Mouse (Mus musculus) left cerebral cortex, adult 11 months (tissue): ENCODE measurements around the gene Wap.

Experiments used
- DNase-seq: peaks from one replicate; pipeline ENCODE4 v3.0.0; 2022; ENCODE audit warnings: low spot score

The Wap gene

DNA sequence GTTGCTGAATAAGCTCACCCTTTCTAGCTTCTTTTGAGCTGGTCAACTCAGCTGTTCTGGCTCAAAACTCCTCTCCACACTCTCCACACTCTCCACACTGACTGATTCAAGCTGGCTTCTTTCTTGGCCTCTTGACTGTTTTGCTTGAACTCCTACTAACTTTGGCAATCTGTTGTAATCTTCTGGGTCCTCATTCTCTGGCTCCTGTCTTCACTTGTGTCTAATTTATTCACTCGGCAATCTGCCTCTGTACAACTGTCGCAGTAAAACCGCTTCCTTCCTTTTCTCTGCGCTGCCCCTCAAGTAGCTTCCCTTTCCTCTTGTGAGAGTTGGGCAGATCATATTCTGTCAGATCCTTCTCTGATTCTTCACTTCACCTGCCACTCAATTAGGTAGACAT, 10.7 kb downstream of the Wap start:
- DNase-seq, result no peak

DNA sequence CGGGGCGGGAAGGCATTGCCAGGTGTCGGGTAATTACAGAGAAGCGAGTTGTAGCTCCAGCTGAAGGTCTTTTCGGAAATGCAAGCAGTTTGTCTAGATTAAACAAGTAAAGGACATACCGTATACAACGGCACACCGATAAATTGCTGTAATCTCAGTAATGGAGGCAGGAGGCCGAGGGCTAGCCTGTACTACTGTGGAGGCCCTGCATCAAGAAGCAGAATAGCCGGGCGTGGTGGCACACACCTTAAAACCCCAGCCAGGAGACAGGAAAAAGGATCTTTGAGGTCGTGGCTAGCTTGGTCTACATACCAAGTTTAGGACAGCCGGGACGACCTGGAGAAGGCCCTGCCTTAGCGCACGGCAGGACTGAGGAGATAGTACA, 12.1 kb downstream of the Wap start:
- no peak for DNase-seq

DNA sequence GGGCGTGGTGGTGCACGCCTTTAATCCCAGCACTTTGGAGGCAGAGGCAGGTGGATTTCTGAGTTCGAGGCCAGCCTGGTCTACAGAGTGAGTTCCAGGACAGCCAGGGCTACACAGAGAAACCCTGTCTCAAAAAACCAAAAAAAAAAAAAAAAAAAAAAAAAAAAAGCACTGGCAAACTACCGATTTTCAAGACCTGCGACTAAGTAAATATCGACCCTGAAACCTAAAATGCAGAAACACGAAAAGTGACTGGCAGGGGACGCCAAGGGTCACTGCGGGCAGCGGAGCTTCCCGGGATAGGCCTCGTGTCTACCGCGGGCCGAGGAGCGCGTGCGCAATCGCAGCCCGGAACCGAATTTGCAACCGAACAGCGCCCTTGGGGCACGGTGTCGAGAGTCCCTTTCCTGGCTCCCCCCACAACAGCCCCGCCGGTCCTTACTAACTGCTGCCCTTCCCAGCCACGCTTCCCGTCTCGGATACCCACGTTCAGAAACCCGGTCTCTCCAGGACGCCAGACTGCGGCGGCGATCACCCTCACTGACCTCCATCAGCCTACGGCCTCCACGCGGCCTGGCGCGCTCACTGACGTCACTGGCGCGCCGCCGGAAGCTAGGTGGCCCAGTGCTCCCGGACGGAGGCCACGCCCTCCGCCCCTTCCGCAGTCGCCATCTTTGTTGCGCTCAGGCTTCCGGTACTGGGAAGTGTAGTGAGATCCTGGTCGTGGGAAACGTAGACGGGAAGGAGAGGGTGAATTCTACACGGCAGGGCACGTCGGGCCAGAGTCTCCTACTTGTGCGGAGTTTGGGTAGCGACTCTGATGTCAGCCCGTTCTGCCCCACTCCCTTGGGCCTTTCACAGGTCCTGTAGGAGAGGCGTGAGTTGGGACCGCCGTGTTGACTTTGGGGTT, 12.7 kb downstream of the Wap start, which contains the start of gene Tbrg4:
Gene Tbrg4, minus strand, starts transcription at position 590 of the 910 bp plus-strand sequence.
- DNase-seq, result peak; percentile 87

DNA sequence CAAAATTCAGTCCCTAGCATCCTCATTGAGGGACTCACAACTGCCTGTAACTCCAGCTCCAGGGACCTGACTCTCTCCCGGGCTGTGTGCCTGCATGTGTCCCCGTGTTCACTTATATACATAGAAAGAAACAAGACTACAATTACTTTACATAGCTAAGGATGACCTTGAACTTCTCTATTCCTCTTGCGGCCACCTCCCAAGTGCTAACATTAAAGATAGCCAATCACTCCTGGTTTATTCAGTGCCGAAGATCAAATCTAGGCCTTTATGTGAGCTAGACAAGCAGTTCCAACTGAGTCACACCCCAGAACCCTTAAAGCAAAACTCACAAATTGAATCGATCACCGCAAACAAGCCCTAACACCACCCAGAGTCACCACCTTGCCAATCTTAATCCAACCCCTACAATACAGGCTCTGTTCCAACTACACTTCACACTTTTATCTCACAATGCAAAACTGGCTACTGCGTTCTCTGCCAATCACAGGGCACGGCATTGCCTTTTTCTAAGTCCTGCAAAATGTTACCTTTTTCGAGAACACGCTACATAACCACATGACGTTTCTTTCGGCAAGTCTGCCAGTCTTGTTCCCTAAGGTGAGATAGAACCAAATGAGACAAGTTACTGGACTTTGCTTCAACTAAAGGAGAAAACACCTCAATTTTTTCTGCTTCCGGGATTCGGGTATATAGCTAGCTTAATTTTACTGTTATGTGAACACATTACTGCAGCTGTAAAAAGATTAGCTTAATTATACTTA, 13.6 kb downstream of the Wap start:
- no peak for DNase-seq

DNA sequence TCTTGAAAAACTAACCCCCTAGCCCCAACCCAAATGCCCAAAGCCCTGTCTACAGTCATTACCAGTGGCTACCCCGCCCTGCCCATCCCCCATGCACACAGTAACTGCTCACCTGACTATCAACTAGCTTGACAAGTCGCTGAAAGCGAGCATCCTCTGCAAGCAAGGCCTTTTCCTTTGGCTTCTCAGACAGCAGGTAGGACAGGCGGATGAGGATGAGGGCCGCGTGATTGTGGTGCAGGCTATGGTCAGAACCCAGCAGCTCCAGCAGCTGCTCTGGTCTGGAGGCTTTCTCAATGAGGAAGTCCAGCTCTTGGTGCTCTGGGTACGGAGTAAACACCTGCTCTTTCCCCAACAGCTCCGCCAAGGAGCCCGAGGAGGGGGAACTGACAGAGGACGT, 14.7 kb downstream of the Wap start:
- no peak for DNase-seq

DNA sequence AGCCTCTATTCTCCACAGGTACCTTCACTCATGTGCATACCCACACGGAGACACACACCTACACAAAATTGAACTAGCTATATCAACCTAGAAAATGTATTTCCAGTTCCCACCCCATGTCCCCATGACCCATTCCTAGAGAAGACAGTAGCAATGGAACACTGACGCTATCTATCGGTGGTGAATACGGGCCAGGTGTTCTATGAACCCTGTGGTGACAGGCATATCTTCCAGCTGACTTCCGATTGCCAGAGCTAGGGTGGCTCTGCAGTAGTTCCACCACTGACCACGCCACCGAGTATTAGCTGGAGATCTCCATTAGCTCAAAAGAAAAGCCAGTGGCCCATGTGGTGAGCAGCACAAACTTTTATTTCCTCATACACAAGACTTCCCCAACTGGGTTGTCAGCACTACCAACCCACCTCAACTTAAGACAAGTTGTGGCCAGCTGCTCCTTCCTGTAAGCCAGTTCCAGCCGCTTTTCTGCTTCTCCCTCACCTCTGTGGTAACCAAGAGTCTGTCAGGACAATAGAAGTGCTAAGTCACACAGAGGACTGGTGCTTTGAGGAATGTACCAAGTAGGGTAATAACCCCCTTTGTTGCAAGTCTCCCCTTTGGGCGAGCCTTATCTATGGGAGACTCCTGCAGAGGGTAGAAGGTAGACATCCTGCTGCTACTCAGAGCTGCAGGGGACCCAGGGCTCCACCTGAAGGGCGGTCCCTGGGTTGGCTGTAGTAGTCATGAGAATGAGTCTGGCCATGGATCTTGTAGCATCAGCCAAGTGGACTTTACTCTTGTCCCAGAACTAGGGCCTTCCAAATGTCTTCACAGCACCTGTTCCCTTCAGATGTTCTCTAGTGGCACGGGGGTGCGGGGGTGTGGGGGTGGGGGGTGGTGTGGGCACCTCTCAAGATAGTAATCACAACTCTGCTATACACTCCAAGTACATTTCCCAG, 22.9 kb downstream of the Wap start:
- DNase-seq, result no peak

DNA sequence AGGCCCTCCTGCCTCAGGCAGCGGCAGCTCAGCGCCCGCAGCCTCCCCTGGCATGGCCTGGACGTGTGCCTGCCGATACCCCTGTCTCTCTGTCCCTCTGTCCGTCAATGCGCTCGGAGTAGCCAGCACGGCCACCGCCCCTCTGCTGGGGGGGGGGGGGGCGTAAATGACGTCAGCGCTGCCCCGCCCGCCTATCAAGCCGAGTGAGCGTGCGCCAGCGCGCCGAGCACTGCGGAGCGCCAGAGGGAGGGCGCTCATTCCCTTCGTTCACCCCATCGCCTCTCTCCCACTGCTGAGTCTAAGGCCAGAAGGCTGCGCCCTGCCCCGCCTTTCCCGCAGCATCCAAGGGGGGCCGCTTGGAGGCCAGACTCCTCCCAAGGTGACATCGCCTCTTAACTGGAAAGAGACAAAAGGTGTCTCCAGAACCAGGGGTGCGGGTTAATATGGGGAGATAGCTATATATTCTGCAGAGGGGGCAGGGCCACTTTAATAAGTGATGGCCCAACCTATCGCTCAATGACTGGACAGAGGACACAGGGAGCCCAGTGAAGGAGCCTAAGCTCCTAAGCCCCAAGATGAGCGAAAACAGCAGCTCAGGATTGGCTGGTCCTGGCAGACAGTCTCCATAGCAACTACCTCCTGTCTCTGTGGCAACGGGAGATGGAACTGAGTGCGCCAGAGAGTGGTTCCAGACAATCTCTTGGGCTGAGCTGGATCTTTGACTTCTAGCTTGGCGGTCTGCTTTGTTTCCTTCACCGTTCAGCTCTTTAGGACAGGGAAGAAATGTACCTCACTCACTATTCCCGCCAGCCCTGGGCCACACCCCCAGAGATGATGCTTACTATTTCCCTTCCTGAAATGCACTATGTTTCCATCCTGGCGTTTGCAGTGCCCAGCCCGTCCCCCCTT, 32.7 kb downstream of the Wap start, which contains the start of gene Nacad:
Gene Nacad, minus strand, starts transcription at position 563 of the 909 bp plus-strand sequence.
- peak; percentile 84 for DNase-seq

DNA sequence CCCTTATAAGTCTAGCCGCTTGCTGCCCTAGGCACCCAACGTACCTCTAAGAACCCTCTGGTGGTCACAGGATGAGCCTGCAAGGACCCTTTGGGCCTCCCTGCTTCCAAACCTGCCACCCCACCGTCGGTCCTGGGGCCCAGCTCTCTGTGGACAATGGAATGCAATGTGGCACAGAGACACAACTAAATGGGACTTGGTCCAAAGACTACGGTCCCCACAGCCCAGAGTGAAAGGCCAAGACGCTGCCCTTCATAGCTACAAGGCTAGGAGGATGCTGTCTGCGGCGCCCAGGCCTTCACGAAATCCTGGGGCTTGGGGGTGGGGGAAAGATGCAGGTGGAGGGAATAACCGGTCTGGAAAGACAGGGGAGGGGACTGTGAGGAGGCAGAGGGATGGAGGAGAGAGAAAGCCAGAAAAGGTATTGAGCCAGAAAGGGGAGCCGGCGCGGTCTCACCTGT, 33.4 kb downstream of the Wap start:
- DNase-seq, result no peak

DNA sequence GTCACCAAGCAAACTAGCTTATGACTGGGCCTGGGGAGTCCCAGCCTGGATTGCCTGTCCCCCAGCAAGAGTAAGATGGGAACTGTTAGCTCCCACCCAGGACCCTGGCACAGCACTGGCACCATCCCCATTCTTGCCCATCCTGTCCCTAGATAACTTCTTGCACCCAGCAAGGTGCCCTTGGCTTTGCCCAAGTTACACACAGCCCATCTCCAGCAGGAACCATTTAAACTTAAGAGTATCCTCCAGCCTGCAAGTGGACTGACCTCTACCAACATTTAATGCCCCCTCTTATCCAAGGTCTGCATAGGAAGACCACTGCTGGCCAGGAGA, 33.9 kb downstream of the Wap start:
- DNase-seq, result no peak

DNA sequence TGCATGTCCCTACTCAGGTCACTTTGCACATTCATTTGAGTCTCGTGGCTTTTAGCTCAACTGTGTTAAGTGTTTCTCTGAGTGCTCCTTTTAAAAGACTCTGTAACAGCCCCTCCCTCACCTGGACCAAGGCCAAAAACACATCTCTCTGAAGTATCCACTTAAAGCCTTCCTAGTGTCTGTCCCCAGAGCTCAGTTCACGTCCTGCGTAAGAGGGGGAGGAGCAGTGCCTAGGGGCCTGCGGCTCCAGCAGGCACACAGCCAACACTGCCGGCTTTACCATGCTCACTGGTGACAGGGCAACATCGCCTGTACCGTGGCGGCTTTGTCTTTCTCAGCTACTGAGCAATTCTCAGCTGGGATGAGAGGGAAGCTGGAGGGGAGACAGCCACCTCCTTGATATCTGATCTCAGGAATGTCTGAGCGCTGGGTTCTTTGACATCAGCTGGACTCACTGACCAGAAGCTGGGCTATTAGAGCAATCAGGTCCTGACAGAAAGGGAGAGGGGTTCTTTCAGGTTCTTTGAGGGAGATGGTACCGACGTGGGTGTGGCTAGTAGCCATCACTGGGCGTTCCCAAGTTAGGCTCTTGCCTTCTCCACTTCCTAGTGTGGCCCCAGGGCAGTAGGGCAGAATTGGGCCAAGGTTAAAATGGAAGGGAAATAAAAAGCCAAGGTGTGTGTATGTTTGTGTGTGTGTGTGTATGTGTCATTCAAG, 34.4 kb downstream of the Wap start:
- no peak for DNase-seq

DNA sequence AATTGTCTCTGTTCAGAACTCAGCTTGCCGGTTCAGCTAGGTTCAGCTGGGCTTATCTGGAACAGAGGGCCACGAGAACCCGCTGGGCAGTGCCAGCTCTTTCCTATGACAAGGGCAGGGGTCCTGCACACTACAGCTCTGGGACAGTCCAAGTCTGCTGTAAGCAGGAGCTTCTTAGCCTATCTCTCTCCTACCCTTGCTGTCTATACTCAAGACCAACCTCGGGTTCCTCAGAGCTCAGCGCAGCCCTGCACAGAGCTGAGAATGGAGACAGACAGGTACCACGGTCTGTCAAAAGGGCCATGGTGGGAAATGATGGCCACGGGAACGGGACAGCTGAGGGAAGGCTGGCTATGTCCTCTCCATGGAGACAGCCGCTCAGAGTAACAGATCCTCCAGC, 35.2 kb downstream of the Wap start:
- DNase-seq, result no peak

DNA sequence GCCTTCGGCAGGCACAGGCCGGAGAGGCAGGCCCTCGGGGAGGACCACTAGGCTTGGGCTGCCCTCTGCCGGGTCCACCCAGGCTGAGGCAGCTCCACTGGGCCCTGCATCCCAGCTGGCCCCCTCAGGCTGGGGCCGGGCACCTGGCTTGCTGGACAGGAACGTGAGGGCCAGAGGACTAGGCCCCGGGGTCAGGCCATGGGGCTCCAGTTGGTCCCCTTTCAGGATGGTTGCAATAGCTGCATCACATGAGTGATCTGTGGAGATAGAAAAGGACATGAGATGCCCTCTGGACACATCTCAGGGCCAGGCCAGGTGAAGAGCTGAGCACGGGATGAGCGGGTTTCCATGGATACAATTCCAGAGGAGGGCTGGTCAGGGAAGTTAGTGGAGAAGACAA, 35.8 kb downstream of the Wap start:
- no peak for DNase-seq

DNA sequence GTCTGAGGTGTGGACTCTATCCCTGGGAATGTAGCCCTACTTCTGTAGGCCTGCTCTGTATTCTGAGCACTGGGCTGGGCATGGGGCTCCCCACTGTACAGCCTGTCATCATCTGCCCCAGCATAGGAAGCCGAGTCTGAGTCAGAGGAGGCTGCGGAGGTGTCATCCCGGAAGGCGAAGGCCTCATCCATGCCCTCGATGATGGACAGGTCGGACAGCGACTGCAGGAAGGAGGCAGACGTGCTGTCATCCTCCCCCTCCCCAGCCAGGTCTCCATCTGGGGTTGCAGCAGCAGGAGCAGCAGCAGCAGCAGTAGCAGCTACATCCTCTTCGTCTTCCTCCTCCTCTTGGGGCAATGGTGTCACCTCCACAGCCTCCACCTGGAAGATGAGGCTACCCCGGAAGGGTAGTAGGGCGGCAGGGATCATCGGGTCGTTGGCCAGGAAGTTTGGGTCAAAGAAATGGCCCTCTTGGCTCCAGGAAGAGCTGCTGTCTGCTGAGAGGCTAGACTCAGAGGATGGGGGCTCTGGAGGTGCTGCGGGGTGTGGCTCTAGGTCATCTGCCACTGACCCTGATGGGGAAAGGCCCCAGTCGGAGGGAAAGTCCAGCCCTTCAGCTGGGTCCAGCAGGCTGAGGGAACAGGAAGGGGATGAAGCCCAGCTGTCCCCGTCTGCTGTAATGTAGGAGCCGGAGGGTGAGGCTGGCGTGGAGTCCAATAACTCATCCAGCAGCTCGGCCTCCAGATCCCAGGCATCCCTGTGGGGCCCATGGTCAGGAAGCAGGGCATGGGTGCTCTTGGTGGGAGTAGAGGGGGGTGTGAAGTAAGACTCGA, 36.6 kb downstream of the Wap start:
- DNase-seq, result no peak

DNA sequence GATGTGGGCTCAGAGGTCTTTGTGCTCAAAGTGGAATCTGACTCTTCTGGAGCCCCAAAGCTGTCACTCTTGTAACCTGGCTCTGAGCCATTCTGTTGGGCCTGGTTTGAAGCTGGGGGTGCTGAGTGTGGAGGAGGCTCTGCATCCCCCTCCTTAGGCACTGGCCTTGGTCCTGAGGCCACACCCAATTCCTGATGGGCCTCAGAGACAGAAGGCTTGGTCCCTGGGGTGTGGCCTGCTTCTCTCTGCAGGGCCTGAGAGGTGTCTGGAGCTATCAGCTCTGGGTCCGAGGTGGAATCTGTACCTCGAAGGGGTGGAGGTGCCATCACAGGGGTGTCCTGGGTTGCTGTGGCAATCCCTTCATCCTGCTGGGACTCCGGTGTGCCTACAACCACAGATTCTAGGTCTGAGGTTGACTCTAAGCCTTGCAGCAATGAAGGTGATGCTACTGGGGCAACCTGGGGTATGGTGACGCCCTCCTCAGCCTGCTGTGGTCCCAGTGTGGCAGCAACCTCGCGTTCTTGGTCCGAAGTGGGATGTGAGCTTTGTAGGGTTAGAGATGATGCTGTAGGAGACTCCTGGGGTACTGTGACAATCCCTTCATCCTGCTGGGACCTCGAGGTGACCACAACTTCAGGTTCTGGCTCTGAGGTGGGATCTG, 38.0 kb downstream of the Wap start:
- no peak for DNase-seq

DNA sequence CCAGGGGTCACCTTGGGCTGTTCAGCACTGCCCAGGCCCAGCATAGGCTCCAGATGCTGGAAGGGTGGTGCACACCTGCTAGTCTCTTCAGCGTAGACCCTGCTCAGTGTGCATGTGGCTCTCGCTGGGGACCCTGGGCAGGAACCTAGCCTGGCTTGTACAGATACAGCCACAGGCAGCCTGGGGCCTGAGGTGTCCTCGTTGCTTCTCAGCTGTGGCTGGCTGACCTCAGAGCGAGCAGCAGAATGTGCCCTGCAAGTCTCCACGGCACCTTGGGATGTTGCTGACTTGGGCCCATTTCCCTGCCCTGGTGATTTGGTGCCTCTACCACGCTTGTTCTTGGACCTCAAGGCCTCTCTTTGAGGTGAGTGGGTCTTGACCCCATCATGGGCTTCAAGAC, 38.6 kb downstream of the Wap start:
- no peak for DNase-seq

DNA sequence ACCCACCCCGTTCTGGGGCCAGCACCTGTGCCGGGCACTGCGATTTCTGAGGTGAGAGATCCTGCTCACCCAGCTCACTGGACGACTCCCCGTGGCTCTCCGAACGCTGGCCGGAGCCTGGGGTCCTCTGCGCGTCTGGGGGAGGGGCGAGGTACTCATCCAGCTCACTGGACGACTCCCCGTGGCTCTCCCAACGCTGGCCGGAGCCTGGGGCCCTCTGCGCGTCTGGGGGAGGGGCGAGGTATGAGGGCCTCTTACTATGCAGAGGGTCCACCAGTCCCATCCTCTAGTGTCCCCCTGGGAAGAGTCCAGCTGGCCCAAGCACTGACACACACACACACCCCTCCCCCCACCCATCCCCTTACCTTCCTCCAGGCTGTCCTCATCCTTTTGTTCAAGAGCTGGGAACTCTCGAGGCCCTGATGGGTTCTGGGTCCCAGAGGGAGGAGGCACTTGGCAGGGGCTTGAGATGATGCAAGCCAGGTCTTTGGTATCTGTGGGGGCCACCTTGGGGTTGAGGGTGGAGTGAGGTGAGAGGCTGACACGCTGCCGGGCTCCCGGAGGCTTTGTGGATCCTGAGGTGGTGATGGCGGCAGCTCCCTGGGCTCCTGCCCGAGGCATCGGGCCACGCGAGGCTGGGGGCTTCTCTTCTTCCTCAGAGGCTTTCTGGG, 39.3 kb downstream of the Wap start:
- DNase-seq, result no peak

DNA sequence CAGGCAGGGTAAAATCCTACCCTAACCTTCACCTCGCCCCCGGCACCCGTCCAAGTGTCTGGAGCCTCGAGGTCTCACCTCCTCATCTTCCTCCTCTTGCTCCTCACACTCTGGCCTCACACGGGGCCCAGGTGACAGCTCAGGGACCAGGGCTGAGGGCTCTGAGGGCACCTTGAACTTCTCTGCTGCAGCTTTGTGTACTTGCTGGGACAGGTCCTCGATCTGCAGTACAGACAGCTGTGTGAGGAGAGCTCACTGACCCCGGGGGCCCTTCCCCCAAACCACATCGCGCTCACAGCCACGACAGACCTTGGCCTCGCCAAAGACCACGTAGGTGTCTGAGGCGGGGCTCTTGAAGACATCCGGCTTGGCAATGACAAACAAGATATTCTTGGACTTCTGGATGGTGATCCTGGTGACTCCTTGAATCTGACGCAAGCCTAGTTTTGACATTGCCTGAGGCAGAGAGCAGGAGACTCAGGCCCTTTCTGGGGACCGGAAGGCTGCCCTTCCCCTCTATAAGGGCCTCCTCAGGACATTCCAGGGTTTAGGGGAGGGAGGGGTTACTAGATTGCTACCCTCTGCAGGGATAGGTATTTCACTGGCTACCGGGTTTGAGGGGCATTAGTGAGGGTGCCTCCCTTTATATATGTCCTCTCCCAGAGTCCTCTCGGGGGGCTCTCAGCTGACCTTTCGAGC, 40.1 kb downstream of the Wap start:
- DNase-seq, result no peak

DNA sequence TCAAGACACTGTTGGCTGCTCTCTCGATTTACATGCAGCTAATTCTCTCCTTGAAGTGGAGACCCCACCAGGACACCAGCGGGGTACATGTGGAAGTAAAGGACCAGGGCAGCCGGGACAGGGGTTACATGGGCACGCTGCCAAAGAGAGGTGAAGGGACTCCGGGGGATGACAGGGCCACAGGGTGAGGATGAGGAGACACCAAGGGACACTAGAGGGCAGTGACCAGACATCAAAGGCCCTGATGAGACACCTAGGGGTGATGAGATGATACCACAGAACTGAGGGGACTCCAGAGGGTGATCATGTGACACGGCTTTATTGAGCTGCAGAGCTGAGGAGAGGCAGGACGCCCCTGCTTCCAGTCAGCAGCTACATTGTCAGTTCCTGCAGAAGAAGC, 40.9 kb downstream of the Wap start:
- no peak for DNase-seq
